Mouse (Mus musculus): Measurements from ENCODE around the gene Nfkbil1.

Gene Nfkbil1

DNA sequence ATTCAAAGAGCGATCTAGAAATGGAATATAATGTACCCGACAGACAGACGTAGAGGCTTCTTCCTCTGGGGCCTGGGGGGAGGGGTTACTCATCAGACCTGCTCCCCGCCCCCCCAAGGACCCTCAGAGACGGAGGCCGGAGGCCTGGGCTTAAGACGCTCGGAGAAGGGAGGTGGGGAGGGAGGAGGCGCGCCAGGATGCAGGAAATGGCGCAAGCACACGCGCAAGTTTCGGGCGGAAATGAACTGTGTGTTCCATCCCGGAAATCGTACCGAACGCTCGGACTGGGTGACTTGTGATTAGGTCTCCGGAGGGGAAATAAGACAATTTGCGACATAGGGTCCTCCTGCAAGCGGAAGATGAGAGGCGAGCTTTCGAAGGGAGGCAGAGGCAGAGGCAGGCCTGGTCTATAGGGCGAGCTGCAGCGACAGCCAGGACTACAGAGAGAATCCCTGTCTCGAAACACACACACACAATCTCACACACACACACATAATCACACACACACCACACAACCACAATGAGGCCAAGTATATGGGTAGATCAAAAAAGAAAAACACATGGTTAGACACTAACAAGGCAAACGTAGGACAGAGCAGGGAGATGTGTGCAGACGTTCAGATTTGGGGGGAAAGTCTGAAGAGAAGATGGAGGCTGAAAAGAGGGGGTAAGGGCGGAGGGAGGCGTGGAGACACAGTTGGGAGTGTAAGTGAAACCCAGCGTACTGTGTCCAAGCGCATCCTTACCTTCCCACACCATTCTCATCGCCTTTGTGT lies at the start of gene Nfkbil1:
Gene Nfkbil1 (minus strand): TSS at position 179 of the 776 bp plus-strand sequence.
- peak; percentile 95 for DNase-seq (ENCODE audit: low read depth)

DNA sequence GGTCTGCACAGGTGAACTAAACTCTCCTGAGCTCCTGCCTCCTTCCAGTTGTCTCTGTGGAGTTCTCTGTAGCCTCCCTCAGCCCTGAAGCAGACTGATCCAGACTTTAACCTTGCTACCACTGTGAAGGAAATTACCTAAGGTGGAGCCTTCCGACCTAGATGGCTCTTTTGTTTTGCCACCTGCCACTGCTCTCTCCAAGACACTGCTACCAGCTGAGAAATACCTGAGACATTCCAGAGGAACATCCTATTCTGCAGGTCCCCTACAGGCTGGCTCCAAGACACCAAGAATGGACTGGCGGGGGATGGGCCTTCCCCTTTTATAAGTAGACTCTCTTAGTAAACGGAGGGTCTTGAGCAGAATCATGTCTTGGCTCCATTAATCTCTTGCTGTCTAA lies 44.7 kb upstream of the Nfkbil1 start:
- no peak for DNase-seq (ENCODE audit: low read depth)

DNA sequence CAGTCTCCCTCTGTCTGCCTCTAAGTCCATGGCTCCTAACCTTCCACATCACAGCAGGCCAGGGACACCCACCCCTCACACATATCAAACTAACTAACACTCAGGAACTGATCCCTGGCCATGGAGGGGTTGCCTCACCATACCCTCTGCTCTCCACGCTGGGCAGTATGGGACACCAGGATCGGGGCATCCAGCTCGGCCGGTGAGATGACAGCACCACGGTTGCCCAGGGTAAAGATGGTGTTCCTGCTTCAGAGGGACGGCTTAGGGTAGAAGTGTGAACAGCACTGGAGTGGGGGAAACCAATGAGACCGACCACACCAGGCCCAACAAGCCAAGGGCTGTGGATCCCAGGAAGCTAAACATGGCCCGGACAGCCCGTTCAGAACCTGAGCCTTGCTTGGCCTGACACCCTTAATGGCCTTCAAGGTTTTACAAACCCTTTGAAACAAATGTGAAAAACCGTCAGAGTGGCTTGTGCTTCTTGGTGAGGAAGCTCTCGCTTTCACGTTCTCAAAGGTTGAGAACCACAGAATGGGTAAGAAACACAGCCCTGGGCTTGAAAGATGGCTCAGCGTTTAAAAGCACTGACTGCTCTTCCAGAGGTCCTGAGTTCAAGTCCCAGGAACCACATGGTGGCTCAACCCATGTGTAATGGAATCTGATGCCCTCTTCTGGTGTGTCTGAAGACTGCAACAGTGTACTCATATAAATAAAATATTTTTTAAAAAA lies 43.5 kb upstream of the Nfkbil1 start:
- no peak for DNase-seq (ENCODE audit: low read depth)

DNA sequence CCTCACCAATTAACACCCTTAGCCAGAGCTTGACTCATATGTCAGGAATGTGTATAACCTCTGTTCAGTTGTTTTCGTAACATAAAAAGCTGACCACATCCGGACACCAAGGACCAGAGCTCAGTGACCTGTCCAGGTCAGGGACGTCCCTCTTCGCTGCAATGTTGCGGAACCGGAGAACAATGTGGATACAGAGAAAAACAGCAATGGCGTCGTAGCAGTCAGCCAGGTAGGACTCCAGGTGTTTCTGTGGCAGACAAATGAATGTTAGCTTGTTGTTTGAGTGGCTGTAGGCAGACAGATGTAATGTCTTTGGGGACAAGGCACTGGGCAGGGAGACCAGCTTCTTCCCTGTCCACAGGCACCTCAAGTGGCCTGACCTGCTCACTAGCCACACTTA lies 42.5 kb upstream of the Nfkbil1 start:
- no peak for DNase-seq (ENCODE audit: low read depth)

GRCm38 (mm10) chr17:35276304-35276864 lies 40.8 kb upstream of the Nfkbil1 start:
- DNase-seq (ENCODE audit: low read depth) = no peak

- peak; percentile 79 for DNase-seq (ENCODE audit: low read depth)
These were observed 39.2 kb upstream of the Nfkbil1 start for GRCm38 (mm10) chr17:35274770-35275169.

- no peak for DNase-seq (ENCODE audit: low read depth)
These were observed 36.7 kb upstream of the Nfkbil1 start for GRCm38 (mm10) chr17:35272249-35272648.

GRCm38 (mm10) chr17:35269653-35270347 lies 34.2 kb upstream of the Nfkbil1 start:
- DNase-seq (ENCODE audit: low read depth) = peak; percentile 61

DNA sequence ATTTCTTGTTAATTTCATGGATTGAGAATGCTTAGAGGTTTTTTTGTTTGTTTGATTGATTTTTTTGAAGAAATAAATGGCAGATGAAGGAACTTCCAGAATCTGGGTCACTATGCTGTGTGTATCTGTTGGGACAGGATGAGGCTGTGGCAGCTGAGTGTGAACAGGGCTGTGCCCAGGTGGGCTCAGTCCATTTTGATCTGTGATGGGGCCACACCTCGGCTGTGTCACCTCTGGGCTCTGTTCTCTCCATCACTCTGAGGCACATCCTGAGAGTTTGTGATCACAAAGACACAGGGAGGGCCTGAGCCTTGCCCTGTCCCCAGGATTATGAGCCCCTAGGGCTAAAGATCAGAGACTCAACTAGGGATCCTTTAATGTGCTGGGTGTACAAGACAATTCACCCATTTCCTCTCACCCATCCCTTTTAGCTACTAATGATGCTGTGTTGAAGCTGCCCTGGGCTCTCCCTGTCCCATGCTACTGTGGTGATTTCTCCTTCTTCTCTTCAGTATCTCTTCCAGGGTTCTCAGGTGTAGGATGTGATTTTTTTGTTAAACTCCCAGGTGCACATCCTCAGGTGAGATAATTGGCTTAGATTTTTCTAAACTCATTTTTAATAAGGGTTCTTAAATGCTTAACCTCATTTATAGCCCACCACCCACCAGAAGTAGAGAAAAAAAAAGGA lies 32.0 kb upstream of the Nfkbil1 start:
- no peak for DNase-seq (ENCODE audit: low read depth)

GRCm38 (mm10) chr17:35263523-35263883 lies 27.9 kb upstream of the Nfkbil1 start:
- DNase-seq (ENCODE audit: low read depth) = no peak

- DNase-seq (ENCODE audit: low read depth) = peak; percentile 100
These were observed 27.3 kb upstream of the Nfkbil1 start, which contains the start of gene H2-D1 for GRCm38 (mm10) chr17:35262664-35263522. Gene H2-D1 (plus strand): TSS chr17:35262730.

- DNase-seq (ENCODE audit: low read depth) = no peak
These were observed 26.1 kb upstream of the Nfkbil1 start for GRCm38 (mm10) chr17:35261651-35262050.

DNA sequence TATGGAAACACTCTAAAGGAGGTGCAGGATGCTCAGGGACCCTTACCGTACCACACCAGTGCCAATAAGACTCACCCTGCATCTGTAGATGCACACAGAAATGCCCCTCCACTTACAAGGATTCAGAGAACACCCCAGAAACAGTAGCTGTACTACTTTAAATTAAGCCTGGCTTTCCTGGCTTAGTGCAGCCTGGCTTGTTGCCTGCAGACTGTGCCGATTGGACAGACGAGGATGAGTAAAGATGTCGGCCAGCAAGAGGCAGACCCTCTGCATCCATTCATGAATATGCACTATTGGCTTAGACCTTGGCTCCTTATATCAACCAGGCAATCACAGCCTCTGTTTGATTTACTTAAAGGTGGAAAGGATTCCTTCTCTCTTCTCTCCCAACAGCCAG lies 24.0 kb upstream of the Nfkbil1 start:
- DNase-seq (ENCODE audit: low read depth) = no peak

DNA sequence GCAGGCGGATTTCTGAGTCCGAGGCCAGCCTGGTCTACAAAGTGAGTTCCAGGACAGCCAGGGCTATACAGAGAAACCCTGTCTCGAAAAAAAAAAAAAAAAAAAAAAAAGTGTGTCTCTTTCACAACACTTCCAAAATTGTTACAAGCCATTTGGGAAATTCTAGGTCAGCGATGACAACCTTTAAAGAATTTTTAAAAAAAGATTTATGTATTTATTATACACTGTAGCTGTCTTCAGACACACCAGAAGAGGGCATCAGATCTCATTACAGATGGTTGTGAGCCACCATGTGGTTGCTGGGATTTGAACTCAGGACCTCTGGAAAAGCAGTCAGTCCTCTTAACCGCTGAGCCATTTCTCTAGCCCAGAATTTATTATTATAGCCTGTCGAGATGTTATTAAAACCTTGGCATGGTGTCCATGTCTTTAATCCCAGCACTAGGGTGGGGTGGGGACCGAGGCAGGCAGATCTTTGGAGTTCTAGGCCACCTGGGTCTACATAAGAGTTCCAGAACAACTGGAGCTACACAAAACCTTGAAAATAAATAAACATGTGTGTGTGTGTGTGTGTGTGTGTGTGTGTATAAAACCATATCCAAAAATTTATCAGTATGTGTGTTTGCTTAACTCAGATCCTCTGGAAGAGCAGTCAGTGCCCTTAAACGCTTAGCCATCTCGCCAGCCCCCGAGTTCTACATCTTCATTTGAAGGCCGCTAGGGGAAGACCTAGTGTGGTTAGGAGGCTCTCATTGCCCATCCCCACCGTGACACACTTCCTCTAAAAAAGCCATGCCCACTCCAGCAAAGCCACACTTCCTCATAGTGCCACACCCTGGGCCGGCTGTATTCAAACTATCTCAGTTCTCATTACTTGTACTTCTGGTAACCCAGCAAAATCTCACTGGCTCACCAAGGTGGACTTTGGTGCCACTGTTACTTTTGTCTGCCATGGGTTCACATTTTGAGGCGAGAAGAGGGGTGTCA lies 23.2 kb upstream of the Nfkbil1 start:
- peak; percentile 86 for DNase-seq (ENCODE audit: low read depth)

- peak; percentile 96 for DNase-seq (ENCODE audit: low read depth)
These were observed 22.4 kb upstream of the Nfkbil1 start for GRCm38 (mm10) chr17:35257824-35258491.

- DNase-seq (ENCODE audit: low read depth) = no peak
These were observed 21.8 kb upstream of the Nfkbil1 start for GRCm38 (mm10) chr17:35257378-35257777.

DNA sequence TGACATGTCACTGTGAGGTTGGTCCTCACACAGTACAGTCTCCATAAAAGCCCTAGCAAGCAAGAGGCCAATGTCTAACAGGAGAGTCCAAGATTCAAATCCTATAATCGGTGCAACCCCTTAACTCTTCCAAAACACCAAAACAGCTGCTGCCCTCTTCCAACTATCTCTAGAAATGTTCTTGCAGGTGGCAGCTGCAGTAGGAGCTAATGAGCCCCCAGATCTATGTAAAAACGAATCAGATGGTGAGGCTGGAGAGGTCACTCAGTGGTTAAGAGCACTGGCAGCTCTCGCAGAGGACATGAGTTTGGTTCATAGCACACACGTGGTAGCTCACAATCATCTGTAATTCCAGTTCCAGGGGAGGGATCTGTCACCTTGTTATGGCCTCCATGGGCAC lies 20.1 kb upstream of the Nfkbil1 start:
- no peak for DNase-seq (ENCODE audit: low read depth)

GRCm38 (mm10) chr17:35255301-35255700 lies 19.7 kb upstream of the Nfkbil1 start:
- no peak for DNase-seq (ENCODE audit: low read depth)

Measured in c-Kit-positive CD71-negative TER-119-negative erythroid progenitor cells, embryonic 14.5 days (primary cell).